Mouse (Mus musculus) E14TG2a.4 (cell line): Measurements from ENCODE around the gene Hist1h2ba.

ENCODE experiments used
- CTCF ChIP-seq: conservative IDR thresholded peaks from 2 replicates; pipeline ENCODE4 v1.5.1; 2014; ENCODE audit warnings: low read length
- NANOG ChIP-seq: IDR thresholded peaks from 2 replicates; pipeline ENCODE4 v1.6.1; 2014; ENCODE audit warnings: borderline replicate concordance, low read length, mixed read lengths
- POU5F1 ChIP-seq: IDR thresholded peaks from 2 replicates; pipeline ENCODE4 v1.6.1; 2014; ENCODE audit warnings: low read length, borderline replicate concordance

DNA sequence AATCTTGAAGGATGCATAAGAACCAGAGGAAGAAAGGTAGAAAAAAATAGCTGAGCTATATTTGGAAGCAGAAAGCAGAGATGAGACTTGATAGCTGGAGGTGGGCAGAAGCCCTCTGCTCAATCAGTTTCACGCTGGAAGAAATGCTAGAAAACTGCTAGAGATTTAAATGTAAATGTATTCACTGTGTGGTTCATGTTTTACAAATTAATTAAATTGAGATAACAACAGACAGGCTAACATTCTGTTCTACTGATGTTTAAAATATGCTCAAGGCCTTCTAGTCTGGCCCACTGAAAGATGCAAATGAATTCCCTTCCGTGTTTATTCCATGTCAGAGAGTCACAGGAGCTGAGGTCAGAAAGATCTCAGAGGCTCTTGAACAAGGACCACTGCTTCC, 37.9 kb upstream of the Hist1h2ba start:
- TF ChIP-seq CTCF, result no peak
- no peak for TF ChIP-seq POU5F1
- TF ChIP-seq NANOG, result no peak
